Mouse (Mus musculus) forebrain, embryonic 16.5 days (tissue): ENCODE measurements at regions not wholly inside any gene's neighbourhood (a gene's known extent, or its start where the extent isn't known, plus 50 kb on each side); places are given as distances from the start of the nearest gene placed in this dataset.

ENCODE experiments used
- ATAC-seq: fragments of 200-750 bp; cut with Nextera tagmentation; 2 replicates; pipeline ENCODE4 v1.8.0; 2017; ENCODE audit warnings: mild to moderate bottlenecking, moderate library complexity
- H3K27ac ChIP-seq: fragments of 300-500 bp; sonication (generic); 2 replicates; pipeline ENCODE4 v1.5.1; 2014; ENCODE audit warnings: low read length, control low read depth
- H3K27me3 ChIP-seq: fragments of 300-500 bp; sonication (generic); replicated peaks from 2 replicates; pipeline ENCODE4 v1.6.1; 2014; ENCODE audit warnings: low read length; ENCODE audit not compliant: control insufficient read depth, insufficient read depth
- H3K36me3 ChIP-seq: fragments of 300-500 bp; sonication (generic); 2 replicates; pipeline ENCODE4 v1.6.1; 2014; ENCODE audit not compliant: control insufficient read depth, insufficient read depth
- H3K4me1 ChIP-seq: fragments of 300-500 bp; sonication (generic); replicated peaks from 2 replicates; pipeline ENCODE4 v1.6.1; 2014; ENCODE audit warnings: low read length; ENCODE audit not compliant: control insufficient read depth, insufficient read depth
- H3K4me2 ChIP-seq: fragments of 300-500 bp; sonication (generic); 2 replicates; pipeline ENCODE4 v1.6.1; 2014; ENCODE audit warnings: mild to moderate bottlenecking, low read length, control low read depth
- H3K4me3 ChIP-seq: fragments of 300-500 bp; sonication (generic); replicated peaks from 2 replicates; pipeline ENCODE4 v1.5.1; 2014; ENCODE audit warnings: mild to moderate bottlenecking, low read length, control low read depth
- H3K9ac ChIP-seq: fragments of 300-500 bp; sonication (generic); replicated peaks from 2 replicates; pipeline ENCODE4 v1.6.1; 2014; ENCODE audit warnings: low read depth, low read length, control low read depth
- H3K9me3 ChIP-seq: fragments of 300-500 bp; sonication (generic); 2 replicates; pipeline ENCODE4 v1.6.1; 2016; ENCODE audit warnings: low read length; ENCODE audit not compliant: control insufficient read depth
- WGBS: fragments of 180-500 bp; shearing (Covaris S2); extraction: QIAGEN DNeasy Blood & Tissue Kit; methylation state at CpG from one replicate; pipeline ENCODE4 v1.1.7; 2014; 5-methylcytosine and 5-hydroxymethylcytosine counted together

DNA sequence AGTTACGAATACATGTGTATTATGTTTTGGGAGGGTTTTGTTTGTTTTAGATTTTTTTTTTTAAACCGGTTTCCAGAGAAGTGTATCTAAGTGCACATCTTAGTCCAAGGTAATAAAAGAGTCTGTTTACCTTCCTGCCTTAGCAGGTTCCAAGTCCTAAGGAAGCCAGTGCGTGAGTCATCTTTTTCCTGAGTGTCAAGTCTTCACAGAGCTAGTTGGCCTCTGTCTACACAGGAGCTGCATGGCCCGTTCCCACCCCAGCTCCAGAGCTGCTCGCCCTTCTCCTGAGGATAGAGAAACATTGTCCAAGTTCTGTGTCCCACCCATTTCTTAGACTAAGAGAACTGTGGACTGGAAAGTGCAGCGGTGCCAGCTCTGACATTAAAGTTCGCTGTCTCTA, 192.6 kb downstream of the Sptssa start:
- H3K4me1 ChIP-seq: 0 out of 2 replicates have a peak, but pooled peaks cover 2% of the 10 kb centered on the region
- no peaks in the 10 kb centered on the region for H3K27me3 ChIP-seq
- H3K9ac ChIP-seq: no peak overlapping the region
- ATAC-seq: no peak
- H3K36me3 ChIP-seq: no peaks in the 10 kb centered on the region
- 87% methylated on average over 7 of the region's 7 CpGs for WGBS
- no peak overlapping the region for H3K4me3 ChIP-seq
- no peaks in the 10 kb centered on the region for H3K9me3 ChIP-seq
- H3K27ac ChIP-seq: no peak overlapping the region
- H3K4me2 ChIP-seq: no peak overlapping the region

DNA sequence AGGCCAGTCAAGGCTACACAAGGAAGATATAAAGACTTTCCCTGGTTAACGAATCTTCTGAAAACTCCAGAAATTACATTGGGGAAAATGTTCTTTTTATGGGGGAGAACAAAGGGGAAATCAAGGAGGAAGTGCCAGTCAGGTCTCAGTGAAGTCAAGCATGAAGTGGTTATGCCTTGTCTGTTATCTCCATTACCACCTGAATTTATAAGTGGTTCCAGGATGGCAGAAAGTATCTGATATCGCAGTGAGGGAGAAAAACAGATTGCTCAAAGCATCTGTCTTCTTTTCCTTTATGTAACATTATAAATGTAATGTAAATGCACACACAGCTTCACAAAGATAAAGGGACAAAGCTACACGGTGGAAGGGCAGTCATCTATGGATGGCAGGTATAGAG, 195.0 kb downstream of the Sptssa start:
- Histone ChIP-seq H3K4me1 (0 out of 2 replicates have a peak, but pooled peaks cover 2% of the 10 kb centered on the region), H3K9me3 (no peaks in the 10 kb centered on the region), H3K4me3 (no peak overlapping the region), H3K9ac (no peak overlapping the region), H3K36me3 (no peaks in the 10 kb centered on the region), H3K27ac (no peak overlapping the region), H3K4me2 (no peak overlapping the region), H3K27me3 (no peaks in the 10 kb centered on the region)
- no peak for ATAC-seq
- WGBS: 77% methylated on average over 3 of the region's 3 CpGs

DNA sequence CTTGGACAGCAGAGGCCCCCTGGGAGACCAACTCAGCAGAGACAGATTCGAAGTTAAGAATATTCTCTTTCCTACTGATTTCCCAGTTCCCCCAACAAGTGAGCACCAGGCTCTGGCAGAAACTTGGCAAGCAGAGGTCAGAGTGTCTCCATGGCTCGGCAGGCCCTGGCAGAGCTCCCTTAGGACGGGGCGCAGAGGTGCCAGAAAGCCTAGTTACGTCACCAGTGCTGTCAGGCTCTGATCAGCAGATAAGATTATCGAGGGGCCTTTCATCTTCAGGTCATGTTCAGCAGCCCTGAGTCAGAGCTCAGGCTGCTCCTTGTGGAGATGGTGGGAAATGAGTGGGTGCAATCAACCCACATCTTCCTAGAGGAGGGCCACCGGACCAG, 196.2 kb downstream of the Sptssa start:
- WGBS: 63% methylated on average over 7 of the region's 7 CpGs
- no peak overlapping the region for H3K4me2 ChIP-seq
- H3K27me3 ChIP-seq: no peaks in the 10 kb centered on the region
- no peak overlapping the region for H3K4me3 ChIP-seq
- H3K9me3 ChIP-seq: no peaks in the 10 kb centered on the region
- H3K27ac ChIP-seq: no peak overlapping the region
- H3K36me3 ChIP-seq: no peaks in the 10 kb centered on the region
- no peak for ATAC-seq
- 0 out of 2 replicates have a peak, but pooled peaks cover 2% of the 10 kb centered on the region for H3K4me1 ChIP-seq
- no peak overlapping the region for H3K9ac ChIP-seq

DNA sequence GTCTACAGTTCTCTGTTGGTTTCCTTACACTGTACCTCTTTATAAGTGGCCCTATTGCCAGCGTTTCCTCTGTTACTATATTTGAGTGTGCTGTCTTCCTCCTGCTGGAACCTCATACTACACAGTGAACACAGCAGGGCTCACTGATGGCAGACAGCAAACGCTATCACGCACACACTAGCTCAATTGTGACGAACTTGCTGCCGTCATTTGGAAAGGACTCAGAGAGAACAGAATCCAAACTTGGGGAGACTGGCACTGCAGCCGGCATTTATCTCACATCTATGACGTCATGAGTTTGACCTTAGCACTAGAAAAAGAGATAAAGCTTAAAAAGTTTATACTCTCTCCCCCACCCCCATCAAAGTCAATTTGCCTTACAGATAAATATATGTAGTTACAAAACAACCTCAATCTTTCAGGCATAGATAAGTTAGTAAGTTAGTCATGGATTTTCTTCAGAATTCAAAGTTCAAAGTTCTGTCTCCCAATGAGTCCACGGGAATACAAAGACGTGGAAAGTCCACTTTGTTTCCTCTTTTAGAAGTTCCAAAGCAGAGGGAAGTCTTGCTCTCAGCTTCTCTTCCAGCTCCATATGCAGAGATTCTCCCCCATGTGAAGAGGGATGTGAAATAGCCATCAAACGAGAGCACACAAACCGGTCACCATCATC, 196.8 kb downstream of the Sptssa start:
- H3K4me3 ChIP-seq: no peak overlapping the region
- no peak for ATAC-seq
- no peaks in the 10 kb centered on the region for H3K27me3 ChIP-seq
- H3K9me3 ChIP-seq: no peaks in the 10 kb centered on the region
- no peak overlapping the region for H3K4me2 ChIP-seq
- no peak overlapping the region for H3K27ac ChIP-seq
- no peak overlapping the region for H3K9ac ChIP-seq
- 75% methylated on average over 11 of the region's 11 CpGs for WGBS
- 0 out of 2 replicates have a peak, but pooled peaks cover 2% of the 10 kb centered on the region for H3K4me1 ChIP-seq
- H3K36me3 ChIP-seq: no peaks in the 10 kb centered on the region

DNA sequence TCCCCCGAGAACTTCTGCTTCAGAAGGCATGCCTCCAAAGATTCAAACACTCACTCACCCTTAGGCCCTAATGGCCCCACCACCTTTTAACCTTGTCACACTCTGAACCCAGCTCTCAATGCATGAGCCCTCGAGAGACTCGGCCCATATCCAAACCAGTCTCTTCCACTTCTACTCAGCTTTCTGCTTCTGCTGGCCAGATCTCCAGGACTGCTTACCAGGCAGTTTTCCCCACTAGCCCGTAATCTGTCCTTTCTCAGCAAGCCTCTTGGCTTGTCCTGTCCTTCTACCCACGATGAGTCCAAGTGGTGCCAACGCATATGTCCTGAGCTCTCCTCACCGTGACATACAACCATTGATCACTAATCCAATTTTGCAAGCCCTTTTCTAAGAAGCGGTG, 199.6 kb downstream of the Sptssa start:
- no peak overlapping the region for H3K9ac ChIP-seq
- H3K27ac ChIP-seq: no peak overlapping the region
- no peak overlapping the region for H3K4me2 ChIP-seq
- no peak for ATAC-seq
- WGBS: 90% methylated on average over 8 of the region's 8 CpGs
- no peaks in the 10 kb centered on the region for H3K36me3 ChIP-seq
- H3K4me1 ChIP-seq: 0 out of 2 replicates have a peak, but pooled peaks cover 2% of the 10 kb centered on the region
- H3K27me3 ChIP-seq: no peaks in the 10 kb centered on the region
- no peak overlapping the region for H3K4me3 ChIP-seq
- H3K9me3 ChIP-seq: no peaks in the 10 kb centered on the region

DNA sequence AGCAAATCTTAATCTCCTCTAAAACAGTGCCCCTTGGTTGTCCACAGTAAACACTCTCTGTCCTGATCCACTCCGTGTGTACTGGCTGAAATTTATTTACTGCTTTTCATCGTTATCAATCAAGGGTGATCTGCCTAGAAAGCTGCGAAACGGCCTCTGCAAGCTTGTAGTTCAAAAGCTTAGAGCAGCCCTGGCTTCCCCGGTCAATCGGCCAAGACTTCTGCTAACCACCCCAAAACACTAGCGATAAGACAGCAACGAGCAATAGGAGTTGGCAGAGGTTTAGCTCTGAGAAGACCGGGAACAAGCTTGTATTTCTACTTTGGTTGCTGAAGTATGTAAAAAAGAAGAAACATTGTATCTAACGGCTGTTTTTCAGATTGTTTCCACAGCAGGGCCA, 201.8 kb downstream of the Sptssa start:
- H3K27ac ChIP-seq: no peak overlapping the region
- WGBS: 87% methylated on average over 10 of the region's 10 CpGs
- no peak overlapping the region for H3K9ac ChIP-seq
- no peaks in the 10 kb centered on the region for H3K9me3 ChIP-seq
- no peaks in the 10 kb centered on the region for H3K27me3 ChIP-seq
- no peak overlapping the region for H3K4me2 ChIP-seq
- no peak for ATAC-seq
- no peaks in the 10 kb centered on the region for H3K36me3 ChIP-seq
- no peak overlapping the region for H3K4me3 ChIP-seq
- no peaks in the 10 kb centered on the region for H3K4me1 ChIP-seq

DNA sequence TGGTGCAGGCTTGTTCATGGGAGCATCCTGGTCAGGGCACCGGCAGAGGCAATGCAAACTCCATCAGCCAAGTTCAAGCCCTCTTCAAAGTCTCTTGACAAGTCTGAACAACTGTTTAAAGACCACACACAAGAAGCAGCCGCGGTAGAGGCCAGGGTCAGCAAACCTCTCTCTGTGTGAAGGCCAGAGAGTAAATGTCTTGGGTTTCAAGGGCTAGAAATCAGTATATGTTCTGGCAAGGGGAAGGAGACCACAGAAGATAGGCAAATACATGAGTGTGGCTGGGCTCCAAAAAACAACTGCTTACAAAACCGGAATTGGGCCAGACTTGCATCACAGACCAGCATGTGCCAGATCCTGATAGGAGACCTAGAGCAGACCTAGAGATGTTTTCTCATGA, 203.0 kb downstream of the Sptssa start:
- Histone ChIP-seq H3K4me2 (no peak overlapping the region), H3K27me3 (no peaks in the 10 kb centered on the region), H3K36me3 (no peaks in the 10 kb centered on the region), H3K4me1 (no peaks in the 10 kb centered on the region), H3K9me3 (no peaks in the 10 kb centered on the region), H3K9ac (no peak overlapping the region), H3K4me3 (no peak overlapping the region), H3K27ac (no peak overlapping the region)
- ATAC-seq: no peak
- 88% methylated on average over 4 of the region's 4 CpGs for WGBS

DNA sequence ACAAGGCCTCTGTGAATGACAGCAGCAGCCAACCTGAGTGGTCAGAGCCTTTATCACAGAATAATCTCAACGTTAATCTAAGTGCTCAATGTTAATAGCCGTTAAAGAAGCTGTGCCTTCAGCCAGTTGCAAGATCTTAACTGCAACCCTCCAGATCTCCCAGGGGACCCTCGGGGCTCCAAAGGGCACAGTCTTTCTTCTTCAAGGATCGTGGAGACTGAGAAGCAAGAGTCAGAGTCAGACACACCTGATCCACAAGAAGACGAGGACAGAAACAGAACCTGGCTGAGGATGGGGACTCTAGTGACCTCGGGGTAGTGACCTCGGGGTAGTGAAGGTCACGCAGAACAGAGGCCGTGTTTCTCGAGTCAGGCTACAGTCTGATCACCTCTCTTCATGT, 206.0 kb downstream of the Sptssa start:
- no peak for ATAC-seq
- Histone ChIP-seq H3K4me3 (no peak overlapping the region), H3K9me3 (no peaks in the 10 kb centered on the region), H3K4me2 (no peak overlapping the region), H3K4me1 (no peaks in the 10 kb centered on the region), H3K27me3 (no peaks in the 10 kb centered on the region), H3K9ac (no peak overlapping the region), H3K27ac (no peak overlapping the region), H3K36me3 (no peaks in the 10 kb centered on the region)
- WGBS: 85% methylated on average over 10 of the region's 10 CpGs

DNA sequence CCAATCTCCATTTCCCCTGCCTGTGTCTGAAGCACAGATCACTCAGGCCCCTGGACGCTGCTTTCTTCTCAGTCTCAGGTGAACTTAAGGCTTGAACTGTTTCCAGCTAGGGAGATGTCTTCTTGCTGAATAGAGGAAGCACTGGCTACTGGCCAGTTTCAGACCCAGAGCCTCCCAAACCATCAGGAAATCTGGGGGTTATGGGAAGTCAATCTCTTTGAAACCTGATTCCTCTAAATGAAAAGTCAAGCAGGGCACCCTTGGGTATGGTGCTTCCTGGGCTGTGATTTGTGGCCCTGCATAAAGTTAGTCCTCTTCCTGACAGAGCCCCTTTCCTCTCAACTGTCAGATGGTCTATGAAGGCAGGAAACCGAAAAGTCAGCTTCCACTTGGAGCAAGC, 208.2 kb downstream of the Sptssa start:
- Histone ChIP-seq H3K27ac (no peak overlapping the region), H3K9me3 (no peaks in the 10 kb centered on the region), H3K27me3 (no peaks in the 10 kb centered on the region), H3K4me3 (no peak overlapping the region), H3K4me1 (no peaks in the 10 kb centered on the region), H3K4me2 (no peak overlapping the region), H3K36me3 (no peaks in the 10 kb centered on the region), H3K9ac (no peak overlapping the region)
- no peak for ATAC-seq
- WGBS: 77% methylated on average over 2 of the region's 2 CpGs

DNA sequence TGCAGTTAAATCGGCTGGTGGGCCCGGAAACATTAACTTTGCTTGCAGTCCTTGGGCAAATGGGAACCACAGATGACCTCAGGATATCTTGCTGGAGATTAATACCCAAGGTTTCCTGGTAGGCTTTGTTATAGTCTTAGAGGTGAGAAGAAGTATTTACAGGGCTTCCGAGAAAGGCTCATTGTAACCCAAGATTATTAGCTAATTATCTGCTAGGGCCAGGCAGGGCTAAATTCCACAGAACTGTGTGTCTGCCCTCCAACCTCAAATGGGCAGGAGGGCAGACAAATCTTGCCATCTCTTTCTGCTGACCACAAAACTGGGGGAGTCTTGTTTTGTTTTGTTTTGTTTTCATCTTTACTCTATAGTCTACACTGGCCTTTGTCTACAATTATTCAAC, 209.0 kb downstream of the Sptssa start:
- Histone ChIP-seq H3K4me1 (no peaks in the 10 kb centered on the region), H3K36me3 (no peaks in the 10 kb centered on the region), H3K9me3 (no peaks in the 10 kb centered on the region), H3K9ac (no peak overlapping the region), H3K4me3 (no peak overlapping the region), H3K27ac (no peak overlapping the region), H3K27me3 (no peaks in the 10 kb centered on the region), H3K4me2 (no peak overlapping the region)
- ATAC-seq: no peak
- 69% methylated on average over 3 of the region's 3 CpGs for WGBS
